Mouse (Mus musculus) CH12.LX (cell line): ENCODE data around the gene Gm44511. TPM values are rescaled to one million over a fixed set of nuclear protein-coding genes. Genes with fewer than 3 reads are reported as not detected.

Source experiments
- DNase-seq: peaks from one replicate; pipeline ENCODE4 v3.0.0-alpha.2; 2013; ENCODE audit errors: extremely low read depth
- H3K27ac ChIP-seq: 2 replicates; pipeline ENCODE4 v1.5.1; 2012; ENCODE audit warnings: low read depth, mild to moderate bottlenecking, control low read depth, moderate library complexity; ENCODE audit not compliant: insufficient read depth
- H3K27me3 ChIP-seq: replicated peaks from 2 replicates; pipeline ENCODE3; 2012; ENCODE audit warnings: inconsistent platforms
- H3K36me3 ChIP-seq, 2 experiments: replicated peaks in 1 of 2; 2 replicates each; pipeline versions ENCODE3 to v1.6.1; 2012; ENCODE audit warnings: inconsistent platforms in 1 of 2, low read length in 1 of 2, mild to moderate bottlenecking in 1 of 2, mixed read lengths in 1 of 2, moderate library complexity in 1 of 2; ENCODE audit not compliant: control insufficient read depth in 1 of 2, insufficient read depth in 1 of 2
- H3K4me1 ChIP-seq, 2 experiments: 2 replicates each; pipeline ENCODE4 v1.6.1; 2012; ENCODE audit warnings: inconsistent platforms in 1 of 2, moderate library complexity in 1 of 2; ENCODE audit not compliant: insufficient read depth in 2 of 2, control insufficient read depth in 1 of 2
- H3K4me2 ChIP-seq: 2 replicates; pipeline ENCODE4 v1.6.1; 2012; ENCODE audit warnings: low read depth, mild to moderate bottlenecking, control low read depth; ENCODE audit not compliant: poor library complexity, insufficient read depth, severe bottlenecking
- H3K4me3 ChIP-seq, 3 experiments: fragments of 150-350 bp in 1 of 3; sonication (generic) in 1 of 3; replicated peaks in 1 of 3; 2 replicates each; pipeline versions ENCODE3 to v1.5.1; 2011 to 2012; ENCODE audit warnings: low read depth in 2 of 3, low read length in 2 of 3, mild to moderate bottlenecking in 2 of 3, moderate library complexity in 2 of 3, control low read depth in 1 of 3, improper control_type of control experiment in 1 of 3, inconsistent platforms in 1 of 3, mixed read lengths in 1 of 3; ENCODE audit not compliant: poor library complexity in 1 of 3
- H3K79me2 ChIP-seq: replicated peaks from 2 replicates; pipeline ENCODE4 v1.6.1; 2012; ENCODE audit warnings: mild to moderate bottlenecking, moderate library complexity; ENCODE audit not compliant: control insufficient read depth, poor library complexity, insufficient read depth, severe bottlenecking; ENCODE audit errors: extremely low read depth
- H3K9ac ChIP-seq: 2 replicates; pipeline ENCODE4 v1.6.1; 2012; ENCODE audit warnings: low read depth, mild to moderate bottlenecking, control low read depth, moderate library complexity; ENCODE audit not compliant: insufficient read depth
- H3K9me3 ChIP-seq: replicated peaks from 2 replicates; pipeline ENCODE3; 2012; ENCODE audit warnings: low read length, inconsistent platforms, mixed read lengths
- BHLHE40 ChIP-seq: IDR thresholded peaks from 2 replicates; pipeline ENCODE4 v1.6.1; 2011; ENCODE audit warnings: mild to moderate bottlenecking, low read depth, low read length, improper control_type of control experiment
- CTCF ChIP-seq, 2 experiments: IDR thresholded peaks in 1 of 2; conservative IDR thresholded peaks in 1 of 2; 2 replicates each; pipeline ENCODE4 v1.5.1; 2011 to 2012; ENCODE audit warnings: low read depth in 2 of 2, low read length in 2 of 2, improper control_type of control experiment in 1 of 2, inconsistent platforms in 1 of 2, mild to moderate bottlenecking in 1 of 2, moderate library complexity in 1 of 2
- E2F4 ChIP-seq: IDR thresholded peaks from 2 replicates; pipeline ENCODE4 v1.6.1; 2011; ENCODE audit warnings: low read depth, low read length, improper control_type of control experiment; ENCODE audit not compliant: insufficient replicate concordance
- GABPA ChIP-seq: IDR thresholded peaks from 2 replicates; pipeline ENCODE4 v1.6.1; 2012; ENCODE audit warnings: low read depth, low read length, improper control_type of control experiment, inconsistent platforms; ENCODE audit not compliant: insufficient replicate concordance
- JUND ChIP-seq: conservative IDR thresholded peaks from 2 replicates; pipeline ENCODE4 v1.6.1; 2011; ENCODE audit warnings: low read depth, low read length, improper control_type of control experiment
- KAT2A ChIP-seq: IDR thresholded peaks from 2 replicates; pipeline ENCODE4 v1.6.1; 2012; ENCODE audit warnings: low read length, improper control_type of control experiment, inconsistent platforms; ENCODE audit not compliant: insufficient replicate concordance
- MAZ ChIP-seq: IDR thresholded peaks from 2 replicates; pipeline ENCODE4 v1.6.1; 2012; ENCODE audit warnings: low read depth, mild to moderate bottlenecking, inconsistent platforms, low read length, improper control_type of control experiment, moderate library complexity
- MEF2A ChIP-seq: IDR thresholded peaks from 2 replicates; pipeline ENCODE4 v1.6.1; 2014; ENCODE audit warnings: low read depth, mild to moderate bottlenecking, inconsistent platforms, low read length, improper control_type of control experiment, borderline replicate concordance
- POLR2AphosphoS2 ChIP-seq: IDR thresholded peaks from 2 replicates; pipeline ENCODE4 v1.6.1; 2011; ENCODE audit warnings: low read depth, low read length, improper control_type of control experiment
- RAD21 ChIP-seq: IDR thresholded peaks from 2 replicates; pipeline ENCODE4 v1.6.1; 2011; ENCODE audit warnings: low read depth, mild to moderate bottlenecking, low read length, improper control_type of control experiment, moderate library complexity
- TBP ChIP-seq: conservative IDR thresholded peaks from 2 replicates; pipeline ENCODE4 v1.6.1; 2011; ENCODE audit warnings: low read depth, low read length, improper control_type of control experiment
- UBTF ChIP-seq: IDR thresholded peaks from 2 replicates; pipeline ENCODE4 v1.6.1; 2012; ENCODE audit warnings: low read depth, mild to moderate bottlenecking, inconsistent platforms, low read length, improper control_type of control experiment, moderate library complexity
- USF2 ChIP-seq: conservative IDR thresholded peaks from 2 replicates; pipeline ENCODE4 v1.6.1; 2011; ENCODE audit warnings: low read depth, low read length, improper control_type of control experiment
- ZKSCAN1 ChIP-seq: IDR thresholded peaks from 2 replicates; pipeline ENCODE4 v1.6.1; 2012; ENCODE audit warnings: low read depth, inconsistent platforms, low read length, improper control_type of control experiment, borderline replicate concordance
- ZMIZ1 ChIP-seq: IDR thresholded peaks from 2 replicates; pipeline ENCODE4 v1.6.1; 2012; ENCODE audit warnings: low read depth, mild to moderate bottlenecking, inconsistent platforms, low read length, improper control_type of control experiment
- dilution Hi-C: fragments of 300-500 bp; cut with MboI; formaldehyde crosslinking; loops from 2 replicates; pipeline ENCODE4 v1.14.3; 2020; ENCODE audit warnings: low sequenced_read_pairs; ENCODE audit not compliant: extremely low pct_unique_long_range_greater_than_20kb, extremely low pct_ligation_motif_present
- in situ Hi-C: fragments of 300-500 bp; cut with MboI; formaldehyde crosslinking; loops from 3 replicates; pipeline ENCODE4 v1.14.3; 2019; ENCODE audit warnings: low sequenced_read_pairs, low pct_ligation_motif_present, low pct_unique_long_range_greater_than_20kb, mixed read lengths
- polyA plus RNA-seq: library from polyadenylated mRNA; unstranded; fragments of >175 nt; gene quantifications from 2 replicates; pipeline ENCODE4 v1.2.1, GENCODE M21; 2012; ENCODE audit warnings: low read depth; ENCODE audit not compliant: insufficient read length
- total RNA-seq, 2 experiments: library from RNA; depleted of rRNA; stranded (reverse); fragments of 300-350 nt in 1 of 2; fragments of >200 nt in 1 of 2; gene quantifications; 2 replicates each; pipeline ENCODE4 v1.2.3; 2012 to 2014

Gm44511 gene
- total and polyA plus RNA-seq, 3 experiments = not detected

GRCm38 (mm10) chr6:128852766-128853165, 26.7 kb upstream of the Gm44511 start:
- Histone ChIP-seq H3K9me3 (no peaks in the 10 kb centered on the region), H3K36me3 (peaks cover 23 to 57% of the 10 kb centered on the region in 2 experiments), H3K4me3 (no peak overlapping the region), H3K79me2 (peaks cover 38% of the 10 kb centered on the region), H3K9ac (no peak overlapping the region), H3K27ac (peak overlapping the region; percentile 49; the same call in 1 of the 2 replicates), H3K4me1 (peaks cover 20 to 53% of the 10 kb centered on the region in 2 experiments), H3K27me3 (no peaks in the 10 kb centered on the region), H3K4me2 (no peak overlapping the region)
- TF ChIP-seq GABPA (no peak), CTCF (conservative IDR thresholded peaks at IDR 0.05 in 1 of 2, IDR thresholded peaks at IDR 0.05 in 1 of 2; ENCODE audit: low read depth in 2 of 2, low read length in 2 of 2) (no peak), MEF2A (no peak), BHLHE40 (no peak), RAD21 (no peak), ZMIZ1 (no peak), KAT2A (no peak), ZKSCAN1 (no peak), JUND (no peak), USF2 (no peak), TBP (no peak), E2F4 (no peak), POLR2AphosphoS2 (no peak), MAZ (no peak), UBTF (no peak)
- dilution Hi-C loops = no loop called here
- DNase-seq = no peak
- in situ Hi-C loops = no loop called here

- Histone ChIP-seq H3K9me3 (no peaks in the 10 kb centered on the region), H3K36me3 (peaks cover 24 to 60% of the 10 kb centered on the region in 2 experiments), H3K4me2 (no peak overlapping the region), H3K4me1 (peaks cover 20 to 51% of the 10 kb centered on the region in 2 experiments)
- no peak for TF ChIP-seq UBTF
- TF ChIP-seq, all 38 proteins: peak for 0
- H3K9ac ChIP-seq = no peak overlapping the region
- H3K79me2 ChIP-seq = peaks cover 36% of the 10 kb centered on the region
- H3K27ac ChIP-seq = no peak overlapping the region
- H3K27me3 ChIP-seq = no peaks in the 10 kb centered on the region
- in situ Hi-C loops (no loop called here), dilution Hi-C loops (no loop called here)
- no peak overlapping the region for H3K4me3 ChIP-seq
- DNase-seq = no peak
Observed at GRCm38 (mm10) chr6:128851151-128851550, 25.0 kb upstream of the Gm44511 start.
